Mouse (Mus musculus) ES-CJ7 (cell line): ENCODE measurements around the gene Ptges.
"Not testable (repeated sequence)": the region's sequence is repeated elsewhere in the genome, so short reads cannot be mapped to it uniquely, and the experiment has no call there.

ENCODE experiments used
- DNase-seq: peaks from one replicate; pipeline ENCODE4 v3.0.0; 2011; ENCODE audit warnings: low read depth, low spot score

The Ptges gene

GRCm38 (mm10) chr2:30928893-30929482 lies 675 bp downstream of the Ptges start:
- peak; percentile 78 for DNase-seq

- DNase-seq = peak; percentile 88
Observed at GRCm38 (mm10) chr2:30927844-30928628, 1.6 kb downstream of the Ptges start.

DNA sequence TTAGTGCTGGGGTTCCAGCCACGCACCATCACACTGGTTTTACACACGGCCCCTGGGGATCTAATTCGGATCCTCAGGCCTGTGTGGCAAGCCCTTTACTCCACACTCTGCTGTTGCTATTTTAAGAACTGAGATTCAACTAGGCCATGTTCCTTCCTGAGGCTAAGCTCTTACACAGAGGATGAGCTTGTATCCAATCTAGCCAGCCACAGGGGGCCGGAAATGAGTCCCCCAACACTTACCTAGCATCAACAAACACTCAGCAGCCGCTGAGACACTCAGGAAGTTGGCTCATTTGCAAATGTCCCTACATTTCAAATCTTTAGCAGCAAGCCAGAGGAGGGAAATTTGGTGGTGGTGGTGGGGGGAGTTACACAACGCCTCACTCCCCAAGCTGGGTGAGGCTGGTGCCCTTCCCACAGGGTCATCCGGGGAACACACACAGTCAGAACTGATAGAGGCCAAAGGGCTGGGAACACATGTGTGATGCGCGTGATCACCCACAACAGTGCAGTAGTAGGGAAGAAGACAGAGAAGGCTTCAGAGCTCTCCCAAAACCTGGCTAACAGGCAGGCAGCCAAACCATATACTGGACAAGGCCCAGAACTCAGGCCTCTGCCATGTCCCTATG lies 2.4 kb downstream of the Ptges start:
- peak; percentile 88 for DNase-seq

DNA sequence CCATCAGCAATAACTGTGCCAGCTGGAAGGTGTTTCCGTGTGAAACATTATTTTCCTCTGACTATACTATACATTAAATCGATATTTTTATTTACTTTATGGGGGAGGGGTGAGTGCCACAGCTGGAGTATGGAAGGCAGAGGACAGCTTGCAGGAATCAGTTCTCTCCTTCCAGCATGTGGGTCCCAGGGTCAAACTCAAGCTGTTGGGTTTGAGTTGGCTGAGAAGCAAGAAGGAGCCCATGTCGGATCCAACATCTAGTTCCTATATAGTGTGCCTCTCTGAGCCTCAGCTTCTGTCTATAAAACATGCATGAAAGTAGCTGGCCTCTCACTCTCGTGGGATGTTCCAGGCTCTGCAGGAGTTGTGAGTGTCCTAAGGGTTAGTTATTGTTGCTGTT lies 3.3 kb downstream of the Ptges start:
- DNase-seq = no peak

- no peak for DNase-seq
Observed at GRCm38 (mm10) chr2:30925181-30925580, 4.5 kb downstream of the Ptges start.

- no peak for DNase-seq
Observed at GRCm38 (mm10) chr2:30923099-30923498, 6.6 kb downstream of the Ptges start.

- DNase-seq = no peak
Observed at GRCm38 (mm10) chr2:30920216-30920615, 9.4 kb downstream of the Ptges start.

GRCm38 (mm10) chr2:30918780-30919329 lies 10.8 kb downstream of the Ptges start:
- peak; percentile 70 for DNase-seq

DNA sequence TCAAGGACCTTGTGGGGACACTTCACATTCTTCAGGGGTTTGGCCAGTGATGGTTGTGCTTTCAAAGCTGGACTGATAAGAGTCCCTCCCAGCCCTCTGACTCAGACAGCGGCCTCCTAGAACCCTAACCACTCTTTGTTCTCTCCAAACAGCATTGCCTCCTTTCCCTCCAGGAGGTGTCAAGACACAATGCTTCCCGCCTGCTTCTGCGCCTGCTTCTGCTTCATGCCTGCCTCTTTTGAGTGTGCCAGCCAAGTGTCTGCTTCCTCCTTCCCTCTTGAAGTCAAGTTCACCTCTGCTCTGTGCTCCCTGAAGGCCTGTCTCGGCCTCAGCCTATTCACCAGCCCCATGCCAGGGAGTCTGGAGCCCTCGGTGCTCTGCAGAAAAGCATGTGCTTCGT lies 11.5 kb downstream of the Ptges start:
- DNase-seq = no peak

GRCm38 (mm10) chr2:30917649-30918048 lies 12.0 kb downstream of the Ptges start:
- no peak for DNase-seq

DNA sequence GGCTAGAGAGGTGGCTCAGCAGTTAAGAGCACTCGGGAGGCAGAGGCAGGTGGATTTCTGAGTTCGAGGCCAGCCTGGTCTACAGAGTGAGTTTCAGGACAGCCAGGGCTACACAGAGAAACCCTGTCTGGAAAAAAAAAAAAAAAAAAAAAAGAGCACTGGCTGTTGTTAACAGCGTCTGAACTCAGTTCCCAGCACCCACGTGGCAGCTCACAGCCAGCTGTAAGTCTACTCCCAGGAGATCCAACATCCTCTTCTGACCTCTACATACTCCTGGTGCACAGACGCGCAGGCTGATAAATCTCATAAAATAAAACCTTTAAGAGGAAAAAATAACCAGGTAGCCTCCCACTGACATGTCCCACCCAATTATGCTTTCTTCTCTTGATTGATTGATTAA lies 13.7 kb downstream of the Ptges start:
- DNase-seq = not testable (repeated sequence)

GRCm38 (mm10) chr2:30915376-30915775 lies 14.3 kb downstream of the Ptges start:
- DNase-seq = no peak

GRCm38 (mm10) chr2:30914836-30915235 lies 14.8 kb downstream of the Ptges start:
- no peak for DNase-seq

DNA sequence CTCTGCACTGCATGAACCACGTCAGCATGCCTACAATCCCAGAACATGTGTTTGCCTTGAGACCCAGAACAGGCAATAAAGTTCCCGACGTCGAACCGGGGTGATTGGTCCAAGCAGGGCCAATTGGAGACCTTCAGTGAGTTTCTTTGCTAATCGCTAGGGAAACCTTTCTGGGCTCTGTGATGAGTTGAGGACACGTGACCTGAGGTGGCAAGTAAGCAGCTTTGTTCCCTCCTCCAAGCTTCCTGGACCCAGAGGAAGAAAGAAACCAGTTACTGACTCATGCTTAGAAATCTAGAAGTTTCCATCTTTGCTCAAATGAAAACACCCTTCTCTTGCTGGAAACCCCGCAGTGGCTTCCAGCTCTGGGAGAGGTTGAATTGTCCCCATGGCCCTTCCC lies 16.6 kb downstream of the Ptges start:
- DNase-seq = no peak

DNA sequence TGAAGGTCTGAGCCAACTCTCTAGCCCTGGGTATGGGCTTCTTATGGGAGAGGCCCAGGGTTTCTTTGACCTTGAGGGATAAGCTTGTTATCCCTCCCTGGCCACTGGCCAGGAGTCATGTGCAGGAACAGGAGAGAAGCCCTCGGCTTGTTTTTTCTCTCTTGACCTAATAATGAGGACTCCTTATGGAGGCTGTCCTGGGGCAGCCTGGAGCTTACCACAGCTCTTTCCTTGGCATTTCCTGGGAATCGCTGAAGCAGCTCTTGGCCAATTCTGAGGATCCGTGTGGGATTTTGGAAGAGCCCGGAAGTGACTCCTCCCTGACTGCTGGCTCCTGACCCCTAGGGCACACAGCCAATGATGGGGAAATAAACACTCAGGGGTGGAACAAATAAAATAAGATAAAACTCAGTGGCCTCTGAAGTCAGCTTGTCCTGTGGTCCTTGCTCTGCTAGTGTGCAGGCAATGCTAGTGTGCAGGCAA lies 17.3 kb downstream of the Ptges start:
- no peak for DNase-seq

DNA sequence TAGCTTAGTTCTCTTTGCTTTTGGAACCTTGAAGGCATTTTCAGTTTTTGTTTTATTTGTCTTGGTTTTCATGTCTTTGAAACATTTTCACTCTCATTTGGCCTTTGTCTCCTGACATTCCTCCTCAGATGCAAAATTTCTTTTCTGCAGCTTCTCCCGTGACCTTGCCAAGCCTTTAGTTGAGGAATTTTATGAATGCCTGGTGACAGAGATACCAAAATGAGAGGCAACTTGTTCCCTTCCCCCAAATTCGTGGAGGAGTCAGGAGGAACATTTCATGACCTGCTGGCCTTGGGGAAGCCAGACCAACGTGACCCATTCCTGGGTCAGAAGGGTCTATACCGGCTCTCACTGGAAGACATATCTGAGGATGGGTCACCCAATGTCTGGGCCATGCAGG lies 23.0 kb downstream of the Ptges start:
- no peak for DNase-seq

DNA sequence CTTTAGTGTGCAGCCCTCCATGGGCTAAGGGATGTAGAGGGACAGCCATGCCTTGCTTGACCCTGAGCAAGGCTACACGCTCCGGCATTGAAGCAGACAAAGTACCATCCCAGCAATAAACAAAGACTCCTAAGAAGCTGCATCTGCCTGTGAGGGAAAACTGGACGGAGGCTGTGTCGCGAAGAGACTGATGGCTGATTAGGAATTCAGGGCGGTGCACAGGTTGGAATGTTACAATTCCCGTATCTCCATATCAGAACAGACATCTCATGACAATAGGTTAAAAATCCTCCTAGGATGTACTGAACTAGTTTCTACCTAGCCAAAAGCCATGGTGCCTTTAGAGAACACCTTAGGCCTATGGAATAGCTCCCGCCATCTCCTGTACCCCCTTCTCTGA lies 23.8 kb downstream of the Ptges start:
- DNase-seq = no peak

- DNase-seq = no peak
Observed at GRCm38 (mm10) chr2:30904991-30905390, 24.7 kb downstream of the Ptges start.

- no peak for DNase-seq
Observed at GRCm38 (mm10) chr2:30904231-30904630, 25.4 kb downstream of the Ptges start.

DNA sequence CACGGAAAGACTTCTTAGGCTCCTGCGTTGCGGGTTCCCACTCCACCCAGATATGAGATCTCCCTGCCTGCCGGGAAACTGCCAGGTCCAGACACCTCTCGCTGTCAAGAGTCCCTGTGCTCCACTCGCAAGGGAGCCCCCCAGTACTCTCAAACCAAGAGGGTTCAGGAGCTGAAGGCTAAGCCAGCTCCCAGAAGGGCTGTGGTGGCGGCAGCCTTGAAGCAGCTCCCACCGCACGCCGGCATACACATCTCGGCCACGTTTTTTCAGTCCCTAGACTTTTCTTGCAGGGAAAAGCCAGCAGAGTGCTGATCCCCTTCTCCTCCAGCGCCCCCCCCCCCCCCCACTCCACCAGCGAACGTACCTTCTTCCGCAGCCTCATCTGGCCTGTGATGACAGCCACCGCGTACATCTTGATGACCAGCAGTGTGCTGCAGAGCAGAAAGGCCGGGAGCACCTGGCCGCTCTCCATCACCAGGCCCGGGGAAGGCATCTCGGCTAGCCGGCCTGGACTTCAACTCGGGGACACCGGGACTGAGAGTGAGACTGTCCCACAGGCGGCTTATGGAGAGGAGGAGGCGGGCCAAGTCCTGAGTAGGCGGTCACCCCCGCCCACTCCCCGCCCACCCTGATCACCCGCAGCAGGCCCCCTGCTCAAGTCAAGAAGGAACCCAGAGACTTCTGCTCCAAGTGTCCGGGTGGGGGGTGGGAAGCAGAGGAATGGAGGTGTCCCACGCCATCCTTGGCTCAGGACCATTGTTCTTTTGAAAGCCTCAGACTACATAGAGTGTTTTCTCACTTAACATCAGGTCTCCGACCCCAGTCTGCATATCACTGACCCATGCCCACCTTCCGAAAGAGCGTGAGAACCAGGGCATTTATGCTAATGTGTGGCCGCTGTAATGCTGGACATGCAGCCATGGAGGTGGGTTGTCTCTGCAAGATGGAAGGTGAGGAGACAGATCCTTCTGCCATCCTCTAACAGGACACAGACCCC lies 26.6 kb downstream of the Ptges start:
- DNase-seq = no peak

DNA sequence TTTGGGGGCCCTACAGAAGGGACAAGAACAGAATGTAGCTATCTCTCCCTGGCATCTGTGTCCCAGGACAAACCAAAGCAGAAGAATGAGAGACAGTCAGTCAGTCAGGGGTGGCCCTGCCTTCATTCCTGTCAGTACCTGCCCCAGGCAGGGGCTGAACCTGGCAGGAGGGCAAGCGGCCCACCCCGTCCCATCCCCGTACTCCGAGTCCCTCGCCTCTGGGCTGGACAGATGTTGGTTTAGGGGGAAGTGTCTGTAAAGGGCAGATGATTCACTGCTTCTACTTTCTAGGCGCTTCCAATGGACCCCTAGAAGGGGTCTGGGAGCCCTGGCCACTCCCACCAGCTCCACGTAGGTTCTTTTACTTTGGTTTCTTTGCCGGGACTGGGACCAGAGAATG lies 27.4 kb downstream of the Ptges start:
- no peak for DNase-seq
